Mouse (Mus musculus) midbrain, embryonic 11.5 days (tissue): Measurements from ENCODE around the gene Enthd1. TPM values are rescaled to one million over a fixed set of nuclear protein-coding genes. Genes with fewer than 3 reads are reported as not detected.

ENCODE experiments used
- ATAC-seq: fragments of 200-750 bp; cut with Nextera tagmentation; 2 replicates; pipeline ENCODE4 v1.8.0; 2017; ENCODE audit warnings: moderate TSS enrichment, moderate library complexity; ENCODE audit not compliant: low FRiP score
- DNase-seq: peaks from one replicate; pipeline ENCODE4 v3.0.0; 2015; ENCODE audit warnings: low spot score; ENCODE audit errors: missing footprints
- H3K27ac ChIP-seq: fragments of 300-500 bp; sonication (generic); 2 replicates; pipeline ENCODE4 v1.5.1; 2014; ENCODE audit warnings: low read depth, low read length
- H3K27me3 ChIP-seq: fragments of 300-500 bp; sonication (generic); 2 replicates; pipeline ENCODE4 v1.6.1; 2014; ENCODE audit warnings: mild to moderate bottlenecking, low read length, moderate library complexity, mixed read lengths; ENCODE audit not compliant: control insufficient read depth, insufficient read depth
- H3K36me3 ChIP-seq: fragments of 300-500 bp; sonication (generic); 2 replicates; pipeline ENCODE4 v1.6.1; 2014; ENCODE audit warnings: mild to moderate bottlenecking, low read length, moderate library complexity, mixed read lengths; ENCODE audit not compliant: control insufficient read depth, insufficient read depth
- H3K4me1 ChIP-seq: fragments of 300-500 bp; sonication (generic); 2 replicates; pipeline ENCODE4 v1.6.1; 2014; ENCODE audit warnings: low read length; ENCODE audit not compliant: control insufficient read depth, insufficient read depth
- H3K4me2 ChIP-seq: fragments of 300-500 bp; sonication (generic); 2 replicates; pipeline ENCODE4 v1.6.1; 2014; ENCODE audit warnings: mild to moderate bottlenecking, moderate library complexity
- H3K4me3 ChIP-seq: fragments of 300-500 bp; sonication (generic); 2 replicates; pipeline ENCODE4 v1.5.1; 2014; ENCODE audit warnings: low read depth, low read length
- H3K9ac ChIP-seq: fragments of 300-500 bp; sonication (generic); 2 replicates; pipeline ENCODE4 v1.6.1; 2014; ENCODE audit warnings: low read length
- H3K9me3 ChIP-seq: fragments of 300-500 bp; sonication (generic); 2 replicates; pipeline ENCODE4 v1.6.1; 2016; ENCODE audit warnings: low read length; ENCODE audit not compliant: control insufficient read depth
- WGBS: fragments of 180-500 bp; shearing (Covaris S2); extraction: QIAGEN DNeasy Blood & Tissue Kit; methylation state at CpG from one replicate; pipeline ENCODE4 v1.1.7; 2014; 5-methylcytosine and 5-hydroxymethylcytosine counted together
- polyA plus RNA-seq: library from polyadenylated mRNA; unstranded; fragments of >200 nt; fragmentation: Nextera tagmentation; extraction: Ambion mirVana; gene quantifications from 2 replicates; pipeline ENCODE4 v1.2.1, GENCODE M21; 2014

Gene Enthd1
- polyA plus RNA-seq, 1 experiment from 2014 or later, result not detected

DNA sequence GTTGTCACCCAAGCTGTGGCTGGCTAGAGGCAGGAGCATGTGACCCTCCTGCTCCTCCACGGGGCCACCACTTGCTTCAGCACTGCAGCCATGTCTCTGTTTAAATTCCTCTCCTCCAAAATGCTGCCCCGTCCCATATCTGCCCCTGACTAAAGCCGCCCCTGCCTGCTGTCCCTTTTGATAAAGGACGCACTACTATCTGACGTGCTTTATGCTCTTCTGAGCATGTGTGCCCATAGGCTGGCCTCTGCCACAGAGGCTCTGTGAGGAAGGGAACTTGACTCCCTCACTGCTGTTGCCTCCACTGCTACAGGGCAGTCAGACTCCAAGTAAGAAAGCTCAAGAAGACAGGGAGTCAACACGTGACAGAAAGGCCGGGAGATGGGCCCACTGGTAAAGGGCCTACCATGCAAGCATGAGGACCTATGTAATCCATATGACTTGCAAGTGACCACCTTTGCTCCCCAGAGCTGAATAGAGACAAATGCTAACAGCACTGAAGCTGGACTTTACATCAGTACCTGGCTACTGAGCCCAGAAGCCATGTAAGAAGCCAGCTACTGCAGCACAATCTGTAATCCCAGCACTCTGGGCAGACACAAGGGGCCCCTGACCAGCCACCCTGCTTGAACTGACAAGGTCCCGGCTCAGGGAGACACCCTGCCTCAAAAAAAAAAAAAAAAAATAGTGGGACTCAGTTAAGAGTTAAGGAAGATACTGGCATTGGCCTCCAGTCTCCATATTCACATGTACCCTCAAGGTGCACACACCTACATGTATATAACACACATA is 32.5 kb downstream of the Enthd1 start:
- Histone ChIP-seq H3K27ac (no peak overlapping the region), H3K9ac (no peak overlapping the region), H3K9me3 (no peaks in the 10 kb centered on the region), H3K27me3 (no peaks in the 10 kb centered on the region), H3K36me3 (no peaks in the 10 kb centered on the region), H3K4me3 (no peak overlapping the region), H3K4me2 (no peak overlapping the region), H3K4me1 (no peaks in the 10 kb centered on the region)
- 75% methylated on average over 8 of the region's 8 CpGs for WGBS
- no peak for DNase-seq
- ATAC-seq, result no peak

DNA sequence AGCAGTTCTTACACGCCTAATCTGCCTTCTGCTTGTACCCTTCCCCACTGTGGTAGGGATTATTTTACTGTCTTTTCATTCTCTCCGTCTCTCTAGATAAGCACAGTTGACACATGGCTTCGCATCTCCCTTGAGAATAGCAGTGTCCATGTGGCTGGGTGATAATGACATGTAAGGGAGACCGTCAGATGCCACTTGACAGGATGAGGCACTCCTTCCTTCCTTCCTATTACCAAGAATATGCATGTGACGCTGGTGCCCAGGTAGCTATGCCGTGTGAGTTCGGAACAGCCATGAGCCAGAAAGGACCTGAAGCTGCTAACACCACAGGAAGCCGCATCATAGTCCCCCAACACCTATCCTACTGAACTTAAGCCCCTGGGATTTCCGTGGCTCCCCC is 33.9 kb downstream of the Enthd1 start:
- DNase-seq (no peak), ATAC-seq (no peak)
- no peak overlapping the region for H3K27ac ChIP-seq
- no peak overlapping the region for H3K4me2 ChIP-seq
- H3K4me1 ChIP-seq, result no peaks in the 10 kb centered on the region
- H3K9me3 ChIP-seq, result no peaks in the 10 kb centered on the region
- H3K4me3 ChIP-seq, result no peak overlapping the region
- H3K36me3 ChIP-seq, result no peaks in the 10 kb centered on the region
- H3K9ac ChIP-seq, result no peak overlapping the region
- WGBS, result 82% methylated on average over 9 of the region's 9 CpGs
- H3K27me3 ChIP-seq, result no peaks in the 10 kb centered on the region

DNA sequence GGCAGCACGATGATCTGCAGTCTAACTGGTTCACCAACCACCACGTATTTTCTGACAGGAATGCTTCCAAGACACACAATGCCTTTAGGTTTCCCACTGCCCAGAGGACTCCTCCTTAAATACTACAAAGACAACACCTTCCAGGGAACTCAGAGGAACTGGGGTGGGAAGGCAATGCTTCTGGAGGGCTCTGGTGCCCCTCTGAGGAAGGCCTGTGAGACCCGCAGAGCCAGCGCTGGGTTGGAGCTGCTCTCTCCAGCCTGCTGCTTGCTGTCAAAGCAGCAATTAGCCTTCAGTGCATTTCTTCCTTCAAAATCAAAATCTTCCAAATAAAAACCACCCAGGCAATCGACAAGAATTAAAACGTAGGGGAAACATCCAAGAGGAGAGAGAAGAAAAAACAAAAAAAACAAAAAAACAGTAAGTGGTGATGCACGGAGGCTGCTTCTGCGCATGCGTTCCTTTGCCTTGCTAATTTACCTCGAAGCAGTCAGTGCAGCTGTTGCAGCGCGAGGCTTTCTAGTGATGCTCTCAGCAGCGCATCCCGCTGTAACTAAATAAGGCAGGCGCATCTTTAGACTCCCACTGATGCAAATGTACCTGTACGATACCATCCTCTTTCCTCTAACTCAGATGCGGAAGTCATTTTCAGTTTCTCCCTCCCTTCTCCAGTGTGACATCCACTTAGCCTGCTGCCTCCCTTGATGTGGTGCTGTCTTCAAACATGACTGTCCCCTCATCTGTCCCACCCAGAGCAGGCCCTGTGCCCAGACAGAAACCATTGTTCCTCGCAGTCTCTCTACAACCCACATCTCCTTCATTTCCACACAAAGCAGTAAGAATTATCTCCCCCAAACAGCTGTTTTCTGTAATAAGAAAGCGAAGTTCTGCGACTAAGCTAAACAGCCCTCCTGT is 34.7 kb downstream of the Enthd1 start:
- no peak overlapping the region for H3K27ac ChIP-seq
- no peaks in the 10 kb centered on the region for H3K4me1 ChIP-seq
- no peak overlapping the region for H3K9ac ChIP-seq
- H3K36me3 ChIP-seq, result no peaks in the 10 kb centered on the region
- no peak overlapping the region for H3K4me3 ChIP-seq
- 43% methylated on average over 20 of the region's 20 CpGs for WGBS
- H3K27me3 ChIP-seq, result no peaks in the 10 kb centered on the region
- peak overlapping the region; percentile 14; the same call in 1 of the 2 replicates for H3K4me2 ChIP-seq
- H3K9me3 ChIP-seq, result no peaks in the 10 kb centered on the region
- ATAC-seq, result no peak
- DNase-seq, result peak; percentile 86

DNA sequence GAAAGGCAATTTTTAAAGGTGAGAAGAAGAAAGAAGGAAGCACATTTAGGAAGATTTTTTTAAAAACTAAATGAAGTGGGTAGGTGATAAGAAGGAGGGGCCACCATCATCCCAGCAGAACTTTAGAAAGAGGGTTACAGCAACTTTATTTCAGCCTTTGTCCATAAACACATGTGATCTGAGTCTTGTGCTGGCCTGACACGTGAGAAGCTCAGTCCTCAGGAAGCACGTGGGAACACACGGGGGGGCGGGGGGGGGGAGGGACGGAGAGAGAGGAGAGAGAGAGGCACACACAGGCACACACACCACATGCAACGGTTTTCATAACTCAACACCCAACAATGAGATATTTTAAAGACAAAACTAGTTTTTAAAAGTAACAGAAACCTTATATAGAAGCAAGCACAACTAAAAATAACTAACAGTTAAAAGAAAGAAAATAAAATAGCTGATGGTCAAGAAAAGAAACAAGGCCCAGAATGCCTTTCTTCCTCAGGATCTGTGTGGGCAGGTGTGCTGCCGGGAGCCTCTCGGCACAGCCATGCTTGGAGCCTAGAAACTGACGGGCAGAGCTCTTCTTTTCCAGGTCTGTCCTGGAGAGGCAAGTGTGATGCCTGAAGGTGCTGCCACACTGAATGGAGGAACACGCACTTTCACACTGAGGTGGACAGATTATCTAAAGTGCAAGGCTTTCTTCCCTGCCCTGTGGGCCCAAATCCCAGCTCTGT is 43.1 kb downstream of the Enthd1 start:
- no peak overlapping the region for H3K27ac ChIP-seq
- WGBS, result 66% methylated on average over 10 of the region's 10 CpGs
- no peak for ATAC-seq

DNA sequence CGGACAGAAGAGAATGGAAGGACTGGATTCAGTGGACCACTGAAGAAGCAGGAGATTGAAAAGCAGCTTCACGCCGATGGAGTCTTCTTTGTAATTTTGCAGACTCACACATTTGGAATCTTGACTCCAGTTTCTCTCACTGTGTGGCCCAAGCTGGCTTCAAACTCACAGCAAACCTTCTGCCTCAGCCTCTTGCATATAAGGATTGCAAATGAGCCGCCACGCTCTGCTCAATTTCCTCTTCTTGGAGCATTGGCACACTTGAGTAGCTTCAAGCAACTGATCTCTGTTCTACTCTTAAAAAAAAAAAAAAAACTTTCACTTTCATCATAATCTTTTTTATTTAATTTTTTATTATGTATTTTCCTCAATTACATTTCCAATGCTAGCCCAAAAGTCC is 45.0 kb downstream of the Enthd1 start:
- Histone ChIP-seq H3K9ac (no peak overlapping the region), H3K4me2 (no peak overlapping the region), H3K9me3 (no peaks in the 10 kb centered on the region), H3K27ac (no peak overlapping the region), H3K36me3 (no peaks in the 10 kb centered on the region), H3K27me3 (no peaks in the 10 kb centered on the region), H3K4me1 (no peaks in the 10 kb centered on the region), H3K4me3 (no peak overlapping the region)
- DNase-seq (no peak), ATAC-seq (no peak)
- WGBS, result 93% methylated on average over 5 of the region's 5 CpGs

More for the DNA sequence above, 43.1 kb downstream of the Enthd1 start:
- DNase-seq, result no peak
- H3K9ac ChIP-seq, result no peak overlapping the region
- no peaks in the 10 kb centered on the region for H3K4me1 ChIP-seq
- no peaks in the 10 kb centered on the region for H3K27me3 ChIP-seq
- no peak overlapping the region for H3K4me3 ChIP-seq
- no peaks in the 10 kb centered on the region for H3K36me3 ChIP-seq
- no peak overlapping the region for H3K4me2 ChIP-seq
- no peaks in the 10 kb centered on the region for H3K9me3 ChIP-seq

DNA sequence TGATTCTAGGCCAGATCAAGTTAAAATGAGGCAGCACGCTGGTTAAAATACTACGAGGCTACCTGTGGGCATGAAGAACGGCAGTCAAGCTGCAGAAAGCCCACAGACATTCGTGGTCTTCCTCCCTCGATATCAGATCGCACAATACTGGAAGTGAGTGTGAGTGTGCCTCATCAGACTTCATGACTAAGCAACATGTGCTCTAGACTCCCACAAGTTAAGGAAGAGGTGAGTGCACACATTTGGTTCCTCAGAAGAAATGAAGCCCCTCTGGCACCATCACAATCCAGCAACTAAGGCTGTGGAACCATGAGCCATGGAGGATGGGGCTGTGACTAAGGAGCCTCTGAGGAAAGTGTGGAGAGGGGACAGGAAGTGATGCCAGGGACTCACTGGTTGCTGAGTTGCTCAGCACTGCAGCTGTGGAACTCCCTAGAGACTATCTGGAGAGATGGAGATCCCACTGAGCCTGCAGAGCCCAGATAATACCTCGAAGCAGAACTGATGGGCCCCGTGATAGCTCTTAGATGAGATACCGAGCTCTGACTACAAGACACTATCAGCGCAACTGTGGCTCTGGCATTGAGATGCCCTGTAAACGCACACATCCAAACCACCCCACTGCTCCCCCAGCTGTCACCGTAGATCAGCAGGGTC is 46.3 kb downstream of the Enthd1 start:
- H3K27ac ChIP-seq, result no peak overlapping the region
- H3K9me3 ChIP-seq, result no peaks in the 10 kb centered on the region
- WGBS, result 90% methylated on average over 12 of the region's 12 CpGs

DNA sequence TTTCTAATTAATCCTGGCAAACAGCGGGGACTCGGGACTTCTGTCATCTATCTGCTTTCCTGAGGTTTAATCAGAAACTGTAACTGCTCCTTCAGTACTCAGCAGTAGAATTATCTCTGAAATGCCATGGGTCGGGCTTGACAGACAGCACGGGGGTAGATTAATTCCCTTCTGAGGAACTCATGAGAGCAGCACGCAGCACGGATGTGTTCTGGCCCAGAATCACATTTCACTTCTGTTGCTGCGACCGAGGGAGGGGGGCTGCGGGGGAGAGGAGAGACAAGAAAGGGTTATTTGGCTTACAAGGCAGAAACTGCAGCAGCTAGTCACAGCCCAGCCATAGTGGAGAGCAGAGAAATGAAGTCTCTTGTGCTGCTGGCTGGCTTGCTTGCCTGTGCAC is 47.0 kb downstream of the Enthd1 start:
- H3K4me3 ChIP-seq, result no peak overlapping the region
- DNase-seq, result no peak
- H3K27me3 ChIP-seq, result no peaks in the 10 kb centered on the region
- H3K9me3 ChIP-seq, result no peaks in the 10 kb centered on the region
- ATAC-seq, result no peak
- WGBS, result 58% methylated on average over 9 of the region's 9 CpGs
- no peak overlapping the region for H3K4me2 ChIP-seq
- H3K36me3 ChIP-seq, result no peaks in the 10 kb centered on the region
- no peak overlapping the region for H3K27ac ChIP-seq
- no peak overlapping the region for H3K9ac ChIP-seq
- no peaks in the 10 kb centered on the region for H3K4me1 ChIP-seq

More for the DNA sequence above, 46.3 kb downstream of the Enthd1 start:
- H3K4me1 ChIP-seq, result no peaks in the 10 kb centered on the region
- no peak overlapping the region for H3K4me2 ChIP-seq
- DNase-seq (no peak), ATAC-seq (no peak)
- H3K36me3 ChIP-seq, result no peaks in the 10 kb centered on the region
- H3K4me3 ChIP-seq, result no peak overlapping the region
- no peak overlapping the region for H3K9ac ChIP-seq
- H3K27me3 ChIP-seq, result no peaks in the 10 kb centered on the region

DNA sequence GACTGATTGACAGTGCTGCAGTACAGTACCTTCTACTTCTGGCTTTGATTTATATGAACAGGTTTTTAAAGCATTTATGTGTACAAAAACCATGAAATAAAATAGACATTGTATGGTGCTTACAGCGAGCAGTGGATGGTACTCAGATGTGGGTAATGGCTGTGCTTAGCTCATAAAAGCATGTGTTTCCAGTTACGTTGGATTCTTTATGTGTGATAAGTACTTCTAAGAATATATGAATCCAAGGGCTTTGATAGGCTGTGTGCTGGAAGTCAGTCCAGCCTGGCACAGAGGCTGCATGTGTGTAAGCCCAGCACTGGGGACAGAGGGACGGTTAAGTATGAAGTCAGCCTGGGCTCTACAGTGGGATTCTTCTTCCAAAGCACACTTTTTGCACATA is 48.4 kb downstream of the Enthd1 start:
- Histone ChIP-seq H3K36me3 (no peaks in the 10 kb centered on the region), H3K9me3 (no peaks in the 10 kb centered on the region), H3K4me1 (no peaks in the 10 kb centered on the region), H3K4me3 (no peak overlapping the region), H3K27me3 (no peaks in the 10 kb centered on the region), H3K9ac (no peak overlapping the region), H3K27ac (no peak overlapping the region), H3K4me2 (no peak overlapping the region)
- no peak for ATAC-seq
- no peak for DNase-seq
- WGBS, result 90% methylated on average over 3 of the region's 3 CpGs
